Comparison of ENCODE assay signal across 9 mouse cellular contexts in the genomic region with DNA sequence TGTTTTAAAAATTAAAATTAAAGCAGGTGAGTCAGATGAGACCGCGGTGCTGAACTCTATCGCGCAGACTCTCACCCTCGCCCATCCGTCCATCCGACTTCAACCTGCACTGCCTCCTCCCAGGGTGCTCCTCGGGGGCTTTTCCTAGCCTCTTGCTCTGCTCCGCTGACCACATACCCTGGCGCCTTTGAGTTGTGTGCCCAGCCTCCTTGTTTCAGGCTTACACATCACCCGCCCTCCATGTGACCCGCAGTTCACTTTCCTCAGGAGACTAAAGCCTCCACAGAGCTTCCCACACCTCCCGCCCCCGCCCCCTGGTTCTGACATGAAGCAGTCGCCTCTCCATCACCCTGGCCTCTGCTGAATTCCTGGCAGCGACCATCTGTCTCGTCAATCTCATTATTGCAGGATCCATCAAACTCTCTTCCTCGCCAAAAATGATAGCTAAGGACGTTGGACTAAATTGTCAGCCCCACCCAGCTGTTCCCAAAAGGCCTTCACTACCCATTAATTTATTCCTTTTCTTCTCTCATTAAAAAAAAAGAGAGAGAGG.
DNase-seq lines count a peak whose midpoint lies in the region; ATAC-seq and TF ChIP-seq lines count a peak whose summit lies in the region.
"Had no signal": no experiment of that assay in that cellular context is flagged by ENCODE, and none has a peak within 500 bp of the region (broad histone marks: within the 10 kb centered on the region; RNA-seq: fewer than 3 reads in every experiment).

No protein-coding gene starts in this region.

- H3K4me3 ChIP-seq in kidney, postnatal 0 days (replicated peaks; ENCODE audit: low read depth, low read length): no peak overlapping the region
- no peak overlapping the region for H3K4me3 ChIP-seq in forebrain, embryonic 15.5 days
- H3K4me3 ChIP-seq in limb, embryonic 12.5 days (replicated peaks): no peak overlapping the region
- H3K4me3 ChIP-seq in intestine, embryonic 15.5 days (replicated peaks): no peak overlapping the region

- H3K27ac ChIP-seq in kidney, postnatal 0 days: no peak overlapping the region
- no peak overlapping the region for H3K27ac ChIP-seq in forebrain, embryonic 15.5 days (replicated peaks)
- no peak overlapping the region for H3K27ac ChIP-seq in limb, embryonic 12.5 days
- H3K27ac ChIP-seq in intestine, embryonic 15.5 days: no peak overlapping the region

- no peaks in the 10 kb centered on the region for H3K27me3 ChIP-seq in kidney, postnatal 0 days (ENCODE audit: insufficient read depth, low read length)
- no peaks in the 10 kb centered on the region for H3K27me3 ChIP-seq in forebrain, embryonic 15.5 days
- peaks cover 5% of the 10 kb centered on the region; the same call in 1 of the 2 replicates for H3K27me3 ChIP-seq in limb, embryonic 12.5 days
- H3K27me3 ChIP-seq in intestine, embryonic 15.5 days (replicated peaks): no peaks in the 10 kb centered on the region

- peak overlapping the region; percentile 19; the same call in 1 of the 2 replicates for H3K4me2 ChIP-seq in kidney, postnatal 0 days (ENCODE audit: low read length)
- peak overlapping the region; percentile 16; the same call in 1 of the 2 replicates for H3K4me2 ChIP-seq in forebrain, embryonic 15.5 days (replicated peaks)
- H3K4me2 ChIP-seq in limb, embryonic 12.5 days: peak overlapping the region; percentile 19; the same call in 1 of the 2 replicates
- no peak overlapping the region for H3K4me2 ChIP-seq in intestine, embryonic 15.5 days (replicated peaks)

- 22% methylated on average over 19 of the region's 19 CpGs for WGBS in kidney, postnatal 0 days
- WGBS in forebrain, embryonic 15.5 days: 18% methylated on average over 19 of the region's 19 CpGs
- 31% methylated on average over 19 of the region's 19 CpGs for WGBS in limb, embryonic 12.5 days
- WGBS in intestine, embryonic 15.5 days: 40% methylated on average over 19 of the region's 19 CpGs

- H3K4me1 ChIP-seq in kidney, postnatal 0 days (replicated peaks; ENCODE audit: insufficient read depth, low read length): no peaks in the 10 kb centered on the region
- H3K4me1 ChIP-seq in forebrain, embryonic 15.5 days: peaks cover 11% of the 10 kb centered on the region
- peaks cover 31% of the 10 kb centered on the region for H3K4me1 ChIP-seq in limb, embryonic 12.5 days (replicated peaks)
- no peaks in the 10 kb centered on the region for H3K4me1 ChIP-seq in intestine, embryonic 15.5 days (replicated peaks)

- no peaks in the 10 kb centered on the region for H3K36me3 ChIP-seq in kidney, postnatal 0 days (ENCODE audit: insufficient read depth, low read length)
- H3K36me3 ChIP-seq in forebrain, embryonic 15.5 days: no peaks in the 10 kb centered on the region
- no peaks in the 10 kb centered on the region for H3K36me3 ChIP-seq in limb, embryonic 12.5 days
- no peaks in the 10 kb centered on the region for H3K36me3 ChIP-seq in intestine, embryonic 15.5 days

- H3K9ac ChIP-seq in kidney, postnatal 0 days (ENCODE audit: low read depth, low read length): no peak overlapping the region
- H3K9ac ChIP-seq in forebrain, embryonic 15.5 days (replicated peaks): no peak overlapping the region
- H3K9ac ChIP-seq in limb, embryonic 12.5 days (replicated peaks): no peak overlapping the region
- H3K9ac ChIP-seq in intestine, embryonic 15.5 days: no peak overlapping the region

- peak; percentile 8 for DNase-seq in kidney, postnatal 0 days (ENCODE audit: low spot score)
- DNase-seq in kidney, postnatal 10 days: no peak
- peak; percentile 63 for DNase-seq in retina, postnatal 1 day
- DNase-seq in adrenal gland, adult 2 months: no peak
- DNase-seq: cerebellum, adult 9-10 months; layer of hippocampus, postnatal 36 days had no signal

- H3K9me3 ChIP-seq in kidney, postnatal 0 days (replicated peaks; ENCODE audit: low read length): no peaks in the 10 kb centered on the region
- H3K9me3 ChIP-seq in forebrain, embryonic 15.5 days: no peaks in the 10 kb centered on the region
- H3K9me3 ChIP-seq in limb, embryonic 12.5 days: no peaks in the 10 kb centered on the region
- no peaks in the 10 kb centered on the region for H3K9me3 ChIP-seq in intestine, embryonic 15.5 days

- no peak for TF ChIP-seq CTCF in kidney, postnatal 0 days (IDR thresholded peaks at IDR 0.05; ENCODE audit: low read depth)

- ATAC-seq in kidney, postnatal 0 days (replicated peaks; ENCODE audit: low FRiP score, low read depth): no peak
- ATAC-seq in forebrain, embryonic 15.5 days (replicated peaks): no peak
- no peak for ATAC-seq in limb, embryonic 12.5 days (ENCODE audit: insufficient number of reproducible peaks, insufficient read depth, low FRiP score, low TSS enrichment, low read depth)
- no peak for ATAC-seq in intestine, embryonic 15.5 days

Comparison
In these comparisons a context has a peak if more than half of its experiments do, and no peak if none do; other contexts are left out.
1. DNase-seq: peak in kidney, postnatal 0 days (single experiment) and retina, postnatal 1 day (single experiment); none in kidney, postnatal 10 days (single experiment) and adrenal gland, adult 2 months (single experiment).